Mouse (Mus musculus) E14TG2a.4 (cell line): Measurements from ENCODE around the gene Rps6ka5.
A peak's percentile ranks its signal among the peaks of the same experiment; 100 is the strongest.

ENCODE experiments used
- H3K27me3 ChIP-seq: 2 replicates; pipeline ENCODE4 v1.6.1; 2014; ENCODE audit warnings: low read length, control low read depth; ENCODE audit not compliant: insufficient read depth
- H3K36me3 ChIP-seq: 2 replicates; pipeline ENCODE4 v1.6.1; 2014; ENCODE audit warnings: low read length, control low read depth; ENCODE audit not compliant: insufficient read depth
- H3K4me1 ChIP-seq: replicated peaks from 2 replicates; pipeline ENCODE4 v1.6.1; 2014; ENCODE audit warnings: low read depth, low read length, control low read depth
- H3K4me3 ChIP-seq: replicated peaks from 2 replicates; pipeline ENCODE4 v1.5.1; 2014; ENCODE audit warnings: mild to moderate bottlenecking, low read length
- H3K9me3 ChIP-seq: 2 replicates; pipeline ENCODE4 v1.6.1; 2014; ENCODE audit warnings: low read length, control low read depth
- CTCF ChIP-seq: conservative IDR thresholded peaks from 2 replicates; pipeline ENCODE4 v1.5.1; 2014; ENCODE audit warnings: low read length
- NANOG ChIP-seq: IDR thresholded peaks from 2 replicates; pipeline ENCODE4 v1.6.1; 2014; ENCODE audit warnings: borderline replicate concordance, low read length, mixed read lengths
- POU5F1 ChIP-seq: IDR thresholded peaks from 2 replicates; pipeline ENCODE4 v1.6.1; 2014; ENCODE audit warnings: low read length, borderline replicate concordance

Gene Rps6ka5

GRCm38 (mm10) chr12:100615251-100615650 is 111.5 kb downstream of the Rps6ka5 start:
- Histone ChIP-seq H3K36me3 (no peaks in the 10 kb centered on the region), H3K27me3 (no peaks in the 10 kb centered on the region), H3K4me1 (peaks cover 5% of the 10 kb centered on the region; the same call in 1 of the 2 replicates), H3K4me3 (no peak overlapping the region), H3K9me3 (no peaks in the 10 kb centered on the region)
- TF ChIP-seq POU5F1 (no peak), CTCF (no peak), NANOG (no peak)

GRCm38 (mm10) chr12:100613878-100614277 is 112.9 kb downstream of the Rps6ka5 start:
- no peaks in the 10 kb centered on the region for H3K36me3 ChIP-seq
- H3K4me1 ChIP-seq: peaks cover 5% of the 10 kb centered on the region; the same call in 1 of the 2 replicates
- H3K27me3 ChIP-seq: no peaks in the 10 kb centered on the region
- no peaks in the 10 kb centered on the region for H3K9me3 ChIP-seq
- H3K4me3 ChIP-seq: no peak overlapping the region
- TF ChIP-seq NANOG: peak; percentile 69; the same call in 1 of the 2 replicates
- TF ChIP-seq CTCF: no peak

GRCm38 (mm10) chr12:100613192-100613700 is 113.5 kb downstream of the Rps6ka5 start:
- Histone ChIP-seq H3K4me3 (no peak overlapping the region), H3K9me3 (no peaks in the 10 kb centered on the region), H3K4me1 (peaks cover 5% of the 10 kb centered on the region; the same call in 1 of the 2 replicates), H3K36me3 (no peaks in the 10 kb centered on the region), H3K27me3 (no peaks in the 10 kb centered on the region)
- no peak for TF ChIP-seq POU5F1

GRCm38 (mm10) chr12:100609766-100610165 is 117.0 kb downstream of the Rps6ka5 start:
- no peak overlapping the region for H3K4me3 ChIP-seq
- H3K27me3 ChIP-seq: no peaks in the 10 kb centered on the region
- H3K4me1 ChIP-seq: peaks cover 5% of the 10 kb centered on the region; the same call in 1 of the 2 replicates
- TF ChIP-seq NANOG: no peak
- no peak for TF ChIP-seq POU5F1
- no peak for TF ChIP-seq CTCF
- H3K36me3 ChIP-seq: no peaks in the 10 kb centered on the region
- no peaks in the 10 kb centered on the region for H3K9me3 ChIP-seq

- no peak for TF ChIP-seq CTCF
- TF ChIP-seq NANOG: no peak
- no peak for TF ChIP-seq POU5F1
- no peak overlapping the region for H3K4me3 ChIP-seq
Measured at GRCm38 (mm10) chr12:100609064-100609463, 117.7 kb downstream of the Rps6ka5 start.

GRCm38 (mm10) chr12:100606733-100607132 is 120.0 kb downstream of the Rps6ka5 start:
- TF ChIP-seq POU5F1 (no peak), CTCF (peak; percentile 41), NANOG (no peak)
- H3K4me1 ChIP-seq: no peaks in the 10 kb centered on the region; the same call in 1 of the 2 replicates
- no peaks in the 10 kb centered on the region for H3K27me3 ChIP-seq
- H3K9me3 ChIP-seq: no peaks in the 10 kb centered on the region
- H3K36me3 ChIP-seq: no peaks in the 10 kb centered on the region
- H3K4me3 ChIP-seq: no peak overlapping the region

More at GRCm38 (mm10) chr12:100609064-100609463, 117.7 kb downstream of the Rps6ka5 start:
- no peaks in the 10 kb centered on the region for H3K36me3 ChIP-seq
- H3K9me3 ChIP-seq: no peaks in the 10 kb centered on the region
- peaks cover 5% of the 10 kb centered on the region; the same call in 1 of the 2 replicates for H3K4me1 ChIP-seq
- H3K27me3 ChIP-seq: no peaks in the 10 kb centered on the region

GRCm38 (mm10) chr12:100605596-100605995 is 121.2 kb downstream of the Rps6ka5 start:
- Histone ChIP-seq H3K4me3 (no peak overlapping the region), H3K27me3 (no peaks in the 10 kb centered on the region), H3K4me1 (no peaks in the 10 kb centered on the region; the same call in 1 of the 2 replicates), H3K36me3 (no peaks in the 10 kb centered on the region), H3K9me3 (no peaks in the 10 kb centered on the region)
- no peak for TF ChIP-seq CTCF
- TF ChIP-seq POU5F1: no peak
- TF ChIP-seq NANOG: no peak

- Histone ChIP-seq H3K27me3 (no peaks in the 10 kb centered on the region), H3K9me3 (no peaks in the 10 kb centered on the region), H3K36me3 (no peaks in the 10 kb centered on the region), H3K4me3 (no peak overlapping the region), H3K4me1 (no peaks in the 10 kb centered on the region; the same call in 1 of the 2 replicates)
- TF ChIP-seq NANOG: no peak
- peak; percentile 87 for TF ChIP-seq CTCF
Measured at GRCm38 (mm10) chr12:100604540-100604939, 122.2 kb downstream of the Rps6ka5 start.

GRCm38 (mm10) chr12:100594700-100595099 is 132.1 kb downstream of the Rps6ka5 start:
- H3K27me3 ChIP-seq: no peaks in the 10 kb centered on the region
- no peaks in the 10 kb centered on the region for H3K9me3 ChIP-seq
- no peaks in the 10 kb centered on the region for H3K4me1 ChIP-seq
- 0 out of 2 replicates have a peak, but pooled peaks cover 4% of the 10 kb centered on the region for H3K36me3 ChIP-seq
- no peak for TF ChIP-seq POU5F1
- TF ChIP-seq NANOG: no peak
- TF ChIP-seq CTCF: no peak
- H3K4me3 ChIP-seq: no peak overlapping the region
